Mouse (Mus musculus): ENCODE results near the gene Pfkfb3. TPM values are rescaled to one million over a fixed set of nuclear protein-coding genes. Genes with fewer than 3 reads are reported as not detected.

Pfkfb3 gene
- polyA plus RNA-seq (2015; fragmentation: Nextera tagmentation; extraction: Ambion mirVana) = 41.1 and 43.8 TPM in 2 replicates

DNA sequence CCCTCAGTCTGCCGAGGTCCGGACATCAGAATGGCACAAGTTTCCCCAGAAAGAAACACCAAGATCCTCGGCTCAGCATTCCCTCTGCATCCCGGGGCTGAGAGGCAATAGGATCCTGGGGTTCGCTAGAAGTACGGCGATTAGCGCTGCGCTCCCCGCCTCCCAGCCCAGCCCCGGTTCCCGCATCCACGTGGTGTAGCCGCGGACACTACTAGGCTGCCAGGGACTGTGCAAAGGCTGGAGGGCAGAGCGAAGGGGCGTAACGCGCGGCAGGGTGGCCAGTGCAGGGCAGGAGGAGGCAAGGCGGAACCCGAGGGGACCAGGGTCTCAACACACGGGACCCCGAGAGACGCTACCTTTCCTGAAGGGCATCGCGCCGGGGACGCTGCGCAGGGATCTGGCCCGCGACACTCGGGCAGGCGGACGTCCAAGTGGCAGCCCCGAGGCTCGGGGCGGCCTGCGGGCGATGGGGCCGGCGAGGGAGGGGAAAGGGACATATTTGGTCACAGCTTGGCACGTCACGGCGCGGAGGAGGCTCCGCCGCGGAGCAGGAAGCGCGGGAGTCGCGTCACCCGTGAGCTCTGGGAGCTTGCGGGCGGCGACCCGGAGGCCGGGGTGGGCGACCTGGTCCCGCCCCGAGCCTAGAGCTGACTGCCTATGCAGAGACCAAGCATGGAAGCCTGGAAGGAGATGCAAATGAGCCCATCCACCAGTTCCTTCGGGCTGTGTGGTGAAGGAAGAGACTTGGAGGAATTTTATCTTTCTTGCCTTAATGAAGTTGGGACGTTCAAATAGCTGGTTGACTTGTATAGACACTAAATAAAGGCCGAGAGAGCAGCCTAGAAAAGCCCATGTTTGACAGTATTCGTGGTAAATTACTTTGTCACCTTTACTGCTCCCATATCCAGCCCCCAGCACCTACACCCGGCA lies at the start of gene Pfkfb3:
Gene Pfkfb3 (minus strand): TSS at position 607 of the 930 bp plus-strand sequence.
- H3K4me2 ChIP-seq (ENCODE audit: low read length) = peak within 1 kb of the TSS; percentile 100
- H3K27me3 ChIP-seq (replicated peaks; ENCODE audit: control insufficient read depth, insufficient read depth, low read length) = peaks cover 12% of the 10 kb centered on the region
- 2% methylated on average over 66 of the region's 67 CpGs for WGBS
- H3K9ac ChIP-seq (replicated peaks; ENCODE audit: low read depth, low read length) = peak within 1 kb of the TSS; percentile 68
- H3K9me3 ChIP-seq (ENCODE audit: control insufficient read depth, low read length) = no peaks in the 10 kb centered on the region
- H3K36me3 ChIP-seq (ENCODE audit: control insufficient read depth, insufficient read depth) = no peaks in the 10 kb centered on the region
- ATAC-seq = peak; percentile 88
- H3K27ac ChIP-seq (ENCODE audit: low read length) = no peak within 1 kb of the TSS
- H3K4me3 ChIP-seq (replicated peaks; ENCODE audit: low read length) = peak within 1 kb of the TSS; percentile 74
- H3K4me1 ChIP-seq (replicated peaks; ENCODE audit: control insufficient read depth, insufficient read depth, low read length) = peaks cover 12% of the 10 kb centered on the region

DNA sequence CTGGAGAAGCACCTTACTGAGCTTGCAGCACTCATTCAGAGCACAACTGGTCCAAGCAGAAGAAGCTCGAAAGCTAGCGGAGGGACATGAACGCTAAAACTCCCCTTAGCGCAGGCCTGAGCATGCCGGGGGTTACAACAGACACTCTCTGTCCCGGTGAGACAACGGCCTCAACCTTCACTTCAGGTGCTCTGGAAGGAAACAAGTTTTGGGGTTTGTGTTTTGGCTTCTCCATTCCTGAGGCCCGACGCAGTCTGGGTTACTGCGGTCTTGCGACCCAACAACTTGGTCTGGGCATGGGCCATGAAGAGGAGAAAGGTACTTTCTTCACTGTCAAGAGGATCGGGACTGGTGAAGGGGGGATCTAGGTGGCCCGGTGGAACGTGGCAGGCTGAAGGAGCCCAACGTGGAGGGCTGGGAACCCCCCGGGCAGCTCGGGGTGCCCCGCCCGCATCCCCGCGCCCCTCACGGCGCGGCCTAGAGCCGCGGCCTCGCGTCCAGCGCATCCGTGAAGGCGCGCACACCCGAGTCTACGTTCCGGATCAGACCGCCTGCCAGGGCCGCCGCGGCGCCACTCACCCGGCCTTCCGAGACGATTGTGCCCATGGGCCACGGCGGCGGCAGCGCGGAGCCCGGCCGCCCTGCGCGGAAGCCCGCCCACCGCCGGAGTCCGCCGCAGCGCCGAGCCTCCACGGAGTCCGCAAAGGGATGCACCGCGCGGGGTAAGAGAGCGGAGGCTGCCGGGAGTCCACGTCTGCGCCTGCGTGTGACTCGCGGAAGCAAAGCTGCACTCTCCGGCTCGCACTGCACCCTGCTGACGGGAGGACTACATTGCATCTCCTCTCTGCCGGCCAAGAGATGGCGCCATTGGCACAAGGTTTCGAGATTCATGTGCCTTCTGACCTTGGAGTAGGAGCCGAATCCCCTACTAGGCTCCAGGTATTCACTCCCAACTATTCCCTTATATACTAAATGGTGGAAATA lies 48.9 kb upstream of the Pfkfb3 start:
- Histone ChIP-seq H3K4me2 (ENCODE audit: low read length) (peak overlapping the region; percentile 74), H3K4me1 (replicated peaks; ENCODE audit: control insufficient read depth, insufficient read depth, low read length) (peaks cover 10% of the 10 kb centered on the region), H3K9me3 (ENCODE audit: control insufficient read depth, low read length) (no peaks in the 10 kb centered on the region), H3K27me3 (replicated peaks; ENCODE audit: control insufficient read depth, insufficient read depth, low read length) (no peaks in the 10 kb centered on the region), H3K27ac (ENCODE audit: low read length) (peak overlapping the region; percentile 78), H3K36me3 (ENCODE audit: control insufficient read depth, insufficient read depth) (peaks cover 9% of the 10 kb centered on the region; the same call in 1 of the 2 replicates), H3K4me3 (replicated peaks; ENCODE audit: low read length) (peak overlapping the region; percentile 96), H3K9ac (replicated peaks; ENCODE audit: low read depth, low read length) (peak overlapping the region; percentile 98)
- ATAC-seq = peak; percentile 100
- under 1% methylated on average over 72 of the region's 78 CpGs for WGBS

DNA sequence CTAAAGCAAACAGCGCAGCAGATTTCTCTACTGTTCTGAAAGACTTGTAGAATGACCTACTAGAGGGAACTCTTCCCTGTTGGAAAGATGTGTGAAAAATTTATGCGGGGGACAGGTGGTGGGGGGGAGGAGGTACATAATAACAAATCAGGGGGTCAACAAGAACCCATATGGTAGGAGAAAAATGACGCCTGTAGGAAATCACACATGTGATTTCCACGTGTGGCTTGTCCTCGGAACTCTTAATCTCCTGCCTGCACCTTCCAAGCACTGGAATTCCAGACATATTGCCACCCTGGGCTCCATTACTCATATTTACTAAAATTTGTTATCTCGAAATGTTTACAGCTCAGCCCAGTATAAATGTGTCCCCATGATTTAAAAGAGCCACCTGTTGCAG lies 47.9 kb upstream of the Pfkfb3 start:
- Histone ChIP-seq H3K9me3 (ENCODE audit: control insufficient read depth, low read length) (no peaks in the 10 kb centered on the region), H3K27me3 (replicated peaks; ENCODE audit: control insufficient read depth, insufficient read depth, low read length) (no peaks in the 10 kb centered on the region), H3K4me1 (replicated peaks; ENCODE audit: control insufficient read depth, insufficient read depth, low read length) (peaks cover 10% of the 10 kb centered on the region), H3K4me2 (ENCODE audit: low read length) (peak overlapping the region; percentile 74), H3K9ac (replicated peaks; ENCODE audit: low read depth, low read length) (no peak overlapping the region), H3K36me3 (ENCODE audit: control insufficient read depth, insufficient read depth) (peaks cover 18% of the 10 kb centered on the region), H3K4me3 (replicated peaks; ENCODE audit: low read length) (peak overlapping the region; percentile 96), H3K27ac (ENCODE audit: low read length) (no peak overlapping the region)
- WGBS = 84% methylated on average over 6 of the region's 6 CpGs
- no peak for ATAC-seq

DNA sequence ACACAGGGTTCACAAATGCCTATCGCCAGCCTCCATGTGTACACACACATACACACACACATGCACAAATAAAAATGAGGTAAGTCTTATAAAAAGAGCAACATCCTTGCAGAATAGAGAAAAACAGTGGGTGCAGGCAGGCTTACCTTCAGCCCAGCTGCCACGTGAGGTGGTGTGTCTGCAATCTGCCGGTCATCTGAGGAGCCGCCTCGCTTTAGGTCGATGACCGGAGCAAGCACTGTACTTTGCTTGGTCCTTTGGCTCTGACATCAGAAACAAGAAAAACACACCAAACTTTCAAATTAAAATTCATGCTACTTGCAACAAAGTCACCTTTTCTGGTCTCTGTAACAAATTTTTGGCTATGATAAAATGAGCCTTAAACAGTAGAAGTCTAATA lies 44.0 kb upstream of the Pfkfb3 start:
- Histone ChIP-seq H3K27me3 (replicated peaks; ENCODE audit: control insufficient read depth, insufficient read depth, low read length) (no peaks in the 10 kb centered on the region), H3K4me2 (ENCODE audit: low read length) (no peak overlapping the region), H3K27ac (ENCODE audit: low read length) (no peak overlapping the region), H3K9ac (replicated peaks; ENCODE audit: low read depth, low read length) (no peak overlapping the region), H3K36me3 (ENCODE audit: control insufficient read depth, insufficient read depth) (peaks cover 42% of the 10 kb centered on the region), H3K9me3 (ENCODE audit: control insufficient read depth, low read length) (no peaks in the 10 kb centered on the region), H3K4me1 (replicated peaks; ENCODE audit: control insufficient read depth, insufficient read depth, low read length) (peaks cover 10% of the 10 kb centered on the region), H3K4me3 (replicated peaks; ENCODE audit: low read length) (no peak overlapping the region)
- WGBS = 96% methylated on average over 7 of the region's 7 CpGs
- no peak for ATAC-seq

DNA sequence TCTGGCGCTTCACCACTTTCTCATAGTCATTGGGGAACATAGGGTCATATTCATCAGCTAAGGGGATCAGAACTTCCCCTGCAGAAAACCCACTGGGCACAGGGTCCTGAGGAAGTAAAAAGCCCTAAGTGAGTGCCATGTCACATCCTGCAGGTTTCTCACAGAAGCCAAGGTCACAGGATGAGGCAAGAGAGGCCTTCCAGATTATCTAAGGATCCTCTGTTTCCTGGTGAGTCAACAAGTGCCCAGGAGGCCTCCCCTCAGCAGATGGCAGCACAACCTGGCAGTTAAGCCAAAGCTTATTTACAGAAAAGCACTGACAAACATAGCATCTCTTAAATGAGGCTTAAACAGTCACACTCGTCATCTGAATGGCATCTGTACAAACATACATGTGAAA lies 42.8 kb upstream of the Pfkfb3 start:
- 83% methylated on average over 2 of the region's 2 CpGs for WGBS
- Histone ChIP-seq H3K27ac (ENCODE audit: low read length) (no peak overlapping the region), H3K4me1 (replicated peaks; ENCODE audit: control insufficient read depth, insufficient read depth, low read length) (peaks cover 3% of the 10 kb centered on the region), H3K4me3 (replicated peaks; ENCODE audit: low read length) (no peak overlapping the region), H3K27me3 (replicated peaks; ENCODE audit: control insufficient read depth, insufficient read depth, low read length) (no peaks in the 10 kb centered on the region), H3K4me2 (ENCODE audit: low read length) (no peak overlapping the region), H3K9ac (replicated peaks; ENCODE audit: low read depth, low read length) (no peak overlapping the region), H3K36me3 (ENCODE audit: control insufficient read depth, insufficient read depth) (peaks cover 52% of the 10 kb centered on the region), H3K9me3 (ENCODE audit: control insufficient read depth, low read length) (no peaks in the 10 kb centered on the region)
- ATAC-seq = no peak

DNA sequence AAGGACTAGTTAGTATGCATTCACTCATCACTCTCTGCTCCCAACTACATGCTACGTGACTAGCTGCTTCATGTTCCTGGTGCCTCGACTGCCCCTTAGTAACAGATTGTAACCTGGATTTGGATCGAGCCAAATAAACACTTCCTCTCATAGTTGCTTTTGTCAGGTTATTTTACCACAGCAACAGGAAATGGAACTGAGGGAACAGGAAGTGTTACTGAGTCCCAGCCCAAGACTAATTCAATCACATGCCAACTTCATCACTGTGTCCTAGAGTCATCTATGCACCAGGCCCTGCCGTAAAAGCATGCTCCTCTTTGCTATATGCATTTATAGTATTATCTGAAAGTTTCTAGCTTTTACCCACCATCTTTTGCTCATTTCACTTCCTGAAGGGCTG lies 34.1 kb upstream of the Pfkfb3 start:
- Histone ChIP-seq H3K4me3 (replicated peaks; ENCODE audit: low read length) (no peak overlapping the region), H3K36me3 (ENCODE audit: control insufficient read depth, insufficient read depth) (peaks cover 68% of the 10 kb centered on the region), H3K4me2 (ENCODE audit: low read length) (no peak overlapping the region), H3K9ac (replicated peaks; ENCODE audit: low read depth, low read length) (no peak overlapping the region), H3K4me1 (replicated peaks; ENCODE audit: control insufficient read depth, insufficient read depth, low read length) (no peaks in the 10 kb centered on the region), H3K27me3 (replicated peaks; ENCODE audit: control insufficient read depth, insufficient read depth, low read length) (no peaks in the 10 kb centered on the region), H3K27ac (ENCODE audit: low read length) (no peak overlapping the region), H3K9me3 (ENCODE audit: control insufficient read depth, low read length) (no peaks in the 10 kb centered on the region)
- ATAC-seq = no peak
- WGBS = 91% methylated on average over 4 of the region's 4 CpGs

DNA sequence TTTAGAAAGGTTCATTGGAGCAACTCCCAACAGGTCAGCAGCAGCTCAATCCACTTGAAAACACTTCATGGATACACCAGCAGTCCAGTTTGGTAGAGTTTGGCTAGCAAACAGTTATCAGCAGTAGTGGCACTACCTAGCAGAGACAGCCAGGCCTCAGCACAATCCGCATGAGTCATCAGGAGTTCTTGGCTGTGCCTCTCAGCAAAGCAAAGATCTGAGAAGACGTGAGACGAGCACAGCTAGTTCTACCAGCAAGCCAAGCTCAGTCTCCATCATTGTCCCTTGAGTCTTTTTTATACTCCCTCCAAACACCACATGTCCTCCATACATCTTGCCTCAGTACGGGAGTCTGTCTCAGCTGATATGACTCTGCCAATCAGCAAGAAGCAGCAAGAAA lies 25.5 kb upstream of the Pfkfb3 start:
- H3K4me3 ChIP-seq (replicated peaks; ENCODE audit: low read length) = no peak overlapping the region
- H3K36me3 ChIP-seq (ENCODE audit: control insufficient read depth, insufficient read depth) = peaks cover 11% of the 10 kb centered on the region
- no peaks in the 10 kb centered on the region for H3K27me3 ChIP-seq (replicated peaks; ENCODE audit: control insufficient read depth, insufficient read depth, low read length)
- H3K4me2 ChIP-seq (ENCODE audit: low read length) = no peak overlapping the region
- WGBS = 98% methylated on average over 4 of the region's 4 CpGs
- H3K9me3 ChIP-seq (ENCODE audit: control insufficient read depth, low read length) = no peaks in the 10 kb centered on the region
- H3K27ac ChIP-seq (ENCODE audit: low read length) = no peak overlapping the region
- no peak for ATAC-seq
- H3K9ac ChIP-seq (replicated peaks; ENCODE audit: low read depth, low read length) = no peak overlapping the region
- no peaks in the 10 kb centered on the region for H3K4me1 ChIP-seq (replicated peaks; ENCODE audit: control insufficient read depth, insufficient read depth, low read length)

DNA sequence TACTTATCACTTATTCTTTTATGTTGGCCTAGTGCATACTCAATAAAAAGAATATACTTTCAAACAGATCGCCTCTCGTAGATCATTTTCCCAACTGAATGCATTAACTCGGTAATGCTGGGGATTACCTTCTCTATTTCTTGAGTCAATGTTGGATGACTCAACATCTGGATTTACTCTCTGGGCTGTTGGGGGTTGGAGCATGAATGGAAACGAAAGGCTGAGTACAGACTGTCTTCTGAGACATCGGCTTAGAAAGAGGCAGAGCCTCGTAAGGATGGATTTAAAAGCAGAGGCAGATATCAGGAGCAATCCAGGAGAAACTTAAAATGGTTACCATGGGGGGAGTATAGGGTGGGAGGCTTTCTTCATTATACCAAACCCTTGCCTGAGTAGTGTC lies 24.3 kb upstream of the Pfkfb3 start:
- 93% methylated on average over 6 of the region's 6 CpGs for WGBS
- ATAC-seq = no peak
- H3K27me3 ChIP-seq (replicated peaks; ENCODE audit: control insufficient read depth, insufficient read depth, low read length) = no peaks in the 10 kb centered on the region
- H3K9me3 ChIP-seq (ENCODE audit: control insufficient read depth, low read length) = no peaks in the 10 kb centered on the region
- H3K4me2 ChIP-seq (ENCODE audit: low read length) = no peak overlapping the region
- peaks cover 5% of the 10 kb centered on the region for H3K36me3 ChIP-seq (ENCODE audit: control insufficient read depth, insufficient read depth)
- no peaks in the 10 kb centered on the region for H3K4me1 ChIP-seq (replicated peaks; ENCODE audit: control insufficient read depth, insufficient read depth, low read length)
- no peak overlapping the region for H3K9ac ChIP-seq (replicated peaks; ENCODE audit: low read depth, low read length)
- no peak overlapping the region for H3K4me3 ChIP-seq (replicated peaks; ENCODE audit: low read length)
- no peak overlapping the region for H3K27ac ChIP-seq (ENCODE audit: low read length)

DNA sequence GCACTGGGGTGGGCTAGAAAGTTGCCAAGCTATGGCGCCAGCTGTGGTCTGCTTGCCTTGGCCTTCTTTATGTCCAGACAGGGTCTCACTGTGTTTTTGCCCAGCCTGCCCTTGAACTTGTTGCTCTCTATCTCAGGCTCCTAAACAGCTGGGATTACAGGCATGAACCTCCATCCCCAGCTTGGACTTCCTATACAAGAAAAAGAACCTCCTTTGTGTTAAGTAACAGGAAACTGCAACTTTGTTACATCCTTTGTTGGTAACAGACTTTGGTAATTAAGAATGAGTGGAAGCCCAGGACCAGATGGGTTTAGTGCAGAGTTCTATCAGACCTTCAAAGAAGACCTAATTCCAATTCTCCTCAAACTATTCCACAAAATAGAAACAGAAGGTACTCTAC lies 19.8 kb upstream of the Pfkfb3 start:
- ATAC-seq = no peak
- 89% methylated on average over 1 of the region's 1 CpGs for WGBS
- Histone ChIP-seq H3K27me3 (replicated peaks; ENCODE audit: control insufficient read depth, insufficient read depth, low read length) (no peaks in the 10 kb centered on the region), H3K9ac (replicated peaks; ENCODE audit: low read depth, low read length) (no peak overlapping the region), H3K4me1 (replicated peaks; ENCODE audit: control insufficient read depth, insufficient read depth, low read length) (no peaks in the 10 kb centered on the region), H3K27ac (ENCODE audit: low read length) (no peak overlapping the region), H3K4me2 (ENCODE audit: low read length) (no peak overlapping the region), H3K9me3 (ENCODE audit: control insufficient read depth, low read length) (no peaks in the 10 kb centered on the region), H3K4me3 (replicated peaks; ENCODE audit: low read length) (no peak overlapping the region), H3K36me3 (ENCODE audit: control insufficient read depth, insufficient read depth) (no peaks in the 10 kb centered on the region)

All from forebrain, embryonic 16.5 days (tissue).